Mouse (Mus musculus): ENCODE measurements around the gene Gm10203.
"Not testable (repeated sequence)": the region's sequence is repeated elsewhere in the genome, so short reads cannot be mapped to it uniquely, and the experiment has no call there.

Gm10203 gene

GRCm38 (mm10) chr6:149135631-149136030 lies 5.7 kb downstream of the Gm10203 start:
- DNase-seq: no peak

GRCm38 (mm10) chr6:149137936-149138335 lies 8.0 kb downstream of the Gm10203 start:
- DNase-seq: no peak

- no peak for DNase-seq
These were observed 9.0 kb downstream of the Gm10203 start for GRCm38 (mm10) chr6:149139011-149139410.

GRCm38 (mm10) chr6:149139471-149139870 lies 9.5 kb downstream of the Gm10203 start, which contains the start of gene Etfbkmt:
Etfbkmt (plus strand) TSS chr6:149139849.
- no peak for DNase-seq

GRCm38 (mm10) chr6:149141393-149142173 lies 11.6 kb downstream of the Gm10203 start:
- DNase-seq: peak; percentile 85 to 88

- peak in 1 of 2 experiments; percentile 55 for DNase-seq
These were observed 15.2 kb downstream of the Gm10203 start for GRCm38 (mm10) chr6:149145143-149145542.

GRCm38 (mm10) chr6:149148436-149149229 lies 18.7 kb downstream of the Gm10203 start:
- DNase-seq: peak; percentile 62 to 76

- DNase-seq: no peak
These were observed 22.1 kb downstream of the Gm10203 start for GRCm38 (mm10) chr6:149152119-149152518.

- no peak for DNase-seq
These were observed 23.6 kb downstream of the Gm10203 start for GRCm38 (mm10) chr6:149153473-149154115.

- DNase-seq: no peak
These were observed 24.4 kb downstream of the Gm10203 start for GRCm38 (mm10) chr6:149154116-149155030.

- peak; percentile 61 for DNase-seq
These were observed 25.3 kb downstream of the Gm10203 start for GRCm38 (mm10) chr6:149155031-149155841.

- DNase-seq: not testable (repeated sequence)
These were observed 37.1 kb downstream of the Gm10203 start for GRCm38 (mm10) chr6:149167038-149167437.

GRCm38 (mm10) chr6:149167672-149168071 lies 37.7 kb downstream of the Gm10203 start:
- DNase-seq: no peak

GRCm38 (mm10) chr6:149168436-149168835 lies 38.5 kb downstream of the Gm10203 start:
- DNase-seq: no peak

- DNase-seq: not testable (repeated sequence)
These were observed 40.0 kb downstream of the Gm10203 start for GRCm38 (mm10) chr6:149169965-149170364.

GRCm38 (mm10) chr6:149173831-149174625 lies 44.1 kb downstream of the Gm10203 start:
- no peak for DNase-seq

- DNase-seq: no peak
These were observed 45.1 kb downstream of the Gm10203 start for GRCm38 (mm10) chr6:149174932-149175570.

GRCm38 (mm10) chr6:149179064-149179463 lies 49.1 kb downstream of the Gm10203 start:
- no peak for DNase-seq
